Mouse (Mus musculus) forebrain, embryonic 13.5 days (tissue): ENCODE data around the gene Slc25a47. TPM values are rescaled to one million over a fixed set of nuclear protein-coding genes. Genes with fewer than 3 reads are reported as not detected.

Source experiments
- ATAC-seq: fragments of 200-750 bp; cut with Nextera tagmentation; 2 replicates; pipeline ENCODE4 v1.8.0; 2017
- H3K27ac ChIP-seq: fragments of 300-500 bp; sonication (generic); 2 replicates; pipeline ENCODE4 v1.5.1; 2015; ENCODE audit warnings: inconsistent platforms, mild to moderate bottlenecking, moderate library complexity
- H3K27me3 ChIP-seq: fragments of 300-500 bp; sonication (generic); 2 replicates; pipeline ENCODE4 v1.6.1; 2015; ENCODE audit warnings: mild to moderate bottlenecking, inconsistent platforms
- H3K36me3 ChIP-seq: fragments of 300-500 bp; sonication (generic); 2 replicates; pipeline ENCODE4 v1.6.1; 2015; ENCODE audit warnings: mild to moderate bottlenecking, inconsistent platforms; ENCODE audit not compliant: poor library complexity, severe bottlenecking
- H3K4me1 ChIP-seq: fragments of 300-500 bp; sonication (generic); 2 replicates; pipeline ENCODE4 v1.6.1; 2015; ENCODE audit warnings: inconsistent platforms
- H3K4me2 ChIP-seq: fragments of 300-500 bp; sonication (generic); 2 replicates; pipeline ENCODE4 v1.6.1; 2015; ENCODE audit warnings: inconsistent platforms, mild to moderate bottlenecking, moderate library complexity
- H3K4me3 ChIP-seq: fragments of 300-500 bp; sonication (generic); 2 replicates; pipeline ENCODE4 v1.5.1; 2015; ENCODE audit warnings: mild to moderate bottlenecking, inconsistent platforms
- H3K9ac ChIP-seq: fragments of 300-500 bp; sonication (generic); 2 replicates; pipeline ENCODE4 v1.6.1; 2015; ENCODE audit warnings: mild to moderate bottlenecking, inconsistent platforms
- H3K9me3 ChIP-seq: fragments of 300-500 bp; sonication (generic); replicated peaks from 2 replicates; pipeline ENCODE4 v1.6.1; 2016; ENCODE audit warnings: inconsistent platforms
- WGBS: fragments of 180-500 bp; shearing (Covaris S2); methylation state at CpG from one replicate; pipeline ENCODE4 v1.1.7; 2015; 5-methylcytosine and 5-hydroxymethylcytosine counted together
- polyA plus RNA-seq: library from polyadenylated mRNA; unstranded; fragments of >200 nt; fragmentation: Nextera tagmentation; extraction: Ambion mirVana; gene quantifications from 2 replicates; pipeline ENCODE4 v1.2.1, GENCODE M21; 2015

The Slc25a47 gene
- polyA plus RNA-seq, 1 experiment from 2014 or later, result 15.6 TPM

DNA sequence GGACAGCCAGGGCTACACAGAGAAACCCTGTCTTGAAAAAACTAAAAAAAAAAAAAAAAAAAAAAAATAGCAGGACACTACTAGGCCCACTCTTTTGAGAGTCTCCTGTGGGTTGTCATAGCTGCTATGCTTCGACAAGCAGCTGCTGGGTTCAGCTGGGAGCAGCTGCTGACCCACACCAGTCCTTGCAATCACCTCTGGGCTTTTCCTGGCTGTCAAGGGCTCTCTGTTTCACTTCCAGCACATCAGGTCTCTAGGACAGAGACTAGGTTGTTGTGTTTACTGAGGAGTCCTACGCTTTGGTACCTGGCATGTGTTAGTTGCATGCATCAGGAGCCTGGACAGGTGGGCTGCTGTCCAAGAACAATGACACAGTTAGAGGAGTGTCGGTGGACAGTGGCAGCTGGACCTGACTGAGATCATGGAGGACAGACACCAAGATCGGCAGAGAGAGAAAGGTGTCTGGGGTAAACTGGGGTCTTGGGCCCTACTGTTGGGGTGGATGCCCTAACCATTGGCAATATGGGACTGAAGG is 13.7 kb downstream of the Slc25a47 start:
- H3K9me3 ChIP-seq, result no peaks in the 10 kb centered on the region
- no peak overlapping the region for H3K9ac ChIP-seq
- H3K36me3 ChIP-seq, result peaks cover 32% of the 10 kb centered on the region
- H3K4me1 ChIP-seq, result peaks cover 9% of the 10 kb centered on the region; the same call in 1 of the 2 replicates
- H3K4me3 ChIP-seq, result no peak overlapping the region
- no peak for ATAC-seq
- WGBS, result 90% methylated on average over 4 of the region's 4 CpGs
- H3K27me3 ChIP-seq, result no peaks in the 10 kb centered on the region
- no peak overlapping the region for H3K27ac ChIP-seq
- no peak overlapping the region for H3K4me2 ChIP-seq

DNA sequence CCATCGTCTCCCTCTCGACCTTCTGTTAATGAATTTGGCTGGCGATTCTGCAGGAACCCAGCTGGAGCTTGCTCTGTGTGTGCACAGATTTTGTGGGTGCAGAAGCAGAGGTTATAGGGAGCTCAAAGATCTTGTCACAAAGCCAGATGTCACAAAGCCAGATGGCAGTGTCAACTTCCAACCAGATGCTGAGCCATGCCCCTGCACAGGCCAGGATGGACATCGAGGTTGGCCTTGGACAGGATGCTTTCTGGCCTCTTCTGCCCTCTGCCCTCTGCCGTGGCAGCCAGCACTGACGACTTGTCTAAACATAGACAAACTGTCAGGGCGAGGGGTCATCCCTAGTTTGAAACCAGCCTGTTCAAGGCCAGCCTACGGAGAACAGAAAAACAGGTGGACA is 14.3 kb downstream of the Slc25a47 start:
- H3K27ac ChIP-seq, result no peak overlapping the region
- H3K4me1 ChIP-seq, result peaks cover 9% of the 10 kb centered on the region; the same call in 1 of the 2 replicates
- H3K9ac ChIP-seq, result no peak overlapping the region
- no peaks in the 10 kb centered on the region for H3K27me3 ChIP-seq
- H3K4me3 ChIP-seq, result no peak overlapping the region
- no peak for ATAC-seq
- no peak overlapping the region for H3K4me2 ChIP-seq
- WGBS, result 81% methylated on average over 8 of the region's 8 CpGs
- H3K36me3 ChIP-seq, result peaks cover 27% of the 10 kb centered on the region
- H3K9me3 ChIP-seq, result no peaks in the 10 kb centered on the region

DNA sequence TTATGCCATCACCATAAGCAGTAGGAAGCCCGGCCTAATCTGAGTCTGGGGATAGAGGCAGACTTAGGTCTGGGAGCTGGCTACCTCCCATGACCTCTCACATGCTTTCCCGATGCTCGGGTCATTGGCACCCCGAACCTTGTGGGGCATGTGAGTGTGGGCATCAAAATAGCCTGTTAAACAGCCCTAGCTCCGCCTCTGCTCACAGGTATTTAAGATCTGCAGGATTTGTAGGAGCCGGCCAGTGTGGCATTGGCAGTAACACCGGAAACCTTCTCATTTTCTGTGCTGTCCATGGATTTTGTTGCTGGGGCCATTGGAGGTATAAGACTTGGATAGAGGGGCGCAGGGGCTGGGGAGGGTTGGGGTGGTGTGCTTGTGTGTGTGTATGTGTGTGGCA is 15.0 kb downstream of the Slc25a47 start:
- Histone ChIP-seq H3K27me3 (no peaks in the 10 kb centered on the region), H3K4me2 (no peak overlapping the region), H3K9ac (no peak overlapping the region), H3K4me3 (no peak overlapping the region), H3K9me3 (no peaks in the 10 kb centered on the region), H3K36me3 (peaks cover 27% of the 10 kb centered on the region), H3K4me1 (peaks cover 9% of the 10 kb centered on the region; the same call in 1 of the 2 replicates), H3K27ac (no peak overlapping the region)
- WGBS, result 91% methylated on average over 8 of the region's 8 CpGs
- ATAC-seq, result no peak

DNA sequence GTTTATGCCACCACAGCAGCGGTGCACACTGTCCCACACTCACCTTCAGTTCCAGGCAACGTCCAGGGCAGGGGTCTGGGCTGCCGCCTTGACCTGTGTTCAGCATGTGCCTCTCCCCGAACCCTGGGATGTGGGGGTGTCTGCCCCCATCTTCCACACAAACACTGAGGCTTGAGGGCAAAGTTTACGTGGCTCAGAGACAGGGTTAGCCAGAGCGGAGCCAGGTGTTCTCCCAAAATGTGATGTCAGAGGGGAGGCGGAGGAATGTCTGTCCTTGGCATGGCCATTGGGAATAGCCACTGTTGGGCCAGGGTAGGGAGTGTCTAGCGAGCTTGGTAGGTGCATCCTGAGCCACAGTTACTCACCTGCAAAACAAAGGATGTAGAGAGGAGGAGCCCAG is 17.0 kb downstream of the Slc25a47 start:
- no peaks in the 10 kb centered on the region for H3K27me3 ChIP-seq
- no peak overlapping the region for H3K27ac ChIP-seq
- no peak for ATAC-seq
- H3K9me3 ChIP-seq, result no peaks in the 10 kb centered on the region
- no peak overlapping the region for H3K4me2 ChIP-seq
- WGBS, result 88% methylated on average over 8 of the region's 8 CpGs
- no peak overlapping the region for H3K9ac ChIP-seq
- H3K36me3 ChIP-seq, result peaks cover 21% of the 10 kb centered on the region
- H3K4me1 ChIP-seq, result peaks cover 9% of the 10 kb centered on the region; the same call in 1 of the 2 replicates
- H3K4me3 ChIP-seq, result no peak overlapping the region

DNA sequence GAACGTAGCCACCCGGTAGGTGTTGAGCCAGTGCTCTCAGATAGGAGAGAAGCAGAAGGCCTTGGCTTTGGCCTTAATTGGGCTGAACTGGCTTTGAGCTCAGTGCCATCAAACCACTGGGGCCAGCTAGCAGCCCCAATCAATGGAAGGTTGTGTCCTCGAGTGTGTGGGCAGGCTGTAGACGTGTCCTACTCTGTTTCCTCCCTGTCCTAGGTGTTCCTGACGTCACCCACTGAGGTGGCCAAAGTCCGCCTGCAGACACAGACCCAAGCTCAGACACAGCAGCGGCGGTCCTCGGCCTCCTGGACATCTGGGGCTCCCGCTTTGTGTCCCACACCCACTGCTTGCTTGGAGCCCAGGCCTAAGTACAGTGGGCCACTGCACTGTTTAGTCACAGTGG is 19.2 kb downstream of the Slc25a47 start:
- no peak overlapping the region for H3K4me2 ChIP-seq
- no peaks in the 10 kb centered on the region for H3K9me3 ChIP-seq
- H3K27ac ChIP-seq, result no peak overlapping the region
- H3K27me3 ChIP-seq, result no peaks in the 10 kb centered on the region
- no peak overlapping the region for H3K4me3 ChIP-seq
- peaks cover 9% of the 10 kb centered on the region; the same call in 1 of the 2 replicates for H3K4me1 ChIP-seq
- no peak for ATAC-seq
- H3K9ac ChIP-seq, result no peak overlapping the region
- 90% methylated on average over 10 of the region's 10 CpGs for WGBS
- H3K36me3 ChIP-seq, result peaks cover 22% of the 10 kb centered on the region

DNA sequence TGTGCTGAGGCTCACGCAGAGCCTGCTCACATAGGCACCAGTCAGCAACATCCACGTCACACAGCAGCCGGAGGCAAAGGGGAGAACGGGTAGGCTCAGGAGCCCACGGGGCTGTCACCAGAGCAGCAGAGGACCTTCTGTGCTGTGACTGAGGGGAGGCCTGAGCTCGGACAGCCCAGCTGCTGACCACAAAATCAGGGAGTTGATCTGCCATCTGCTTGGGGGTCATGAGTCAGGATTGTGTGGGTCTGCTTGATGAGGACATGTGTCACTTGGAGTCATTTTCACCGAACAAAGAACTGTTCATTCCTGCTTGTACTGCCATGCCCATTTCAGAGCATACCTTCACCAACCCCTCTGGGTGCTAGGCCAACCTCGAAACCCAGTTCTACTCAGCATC is 20.3 kb downstream of the Slc25a47 start:
- no peaks in the 10 kb centered on the region for H3K9me3 ChIP-seq
- no peak for ATAC-seq
- no peaks in the 10 kb centered on the region for H3K27me3 ChIP-seq
- H3K4me2 ChIP-seq, result no peak overlapping the region
- 94% methylated on average over 8 of the region's 8 CpGs for WGBS
- no peak overlapping the region; the same call in 1 of the 2 replicates for H3K27ac ChIP-seq
- no peak overlapping the region for H3K4me3 ChIP-seq
- no peaks in the 10 kb centered on the region for H3K4me1 ChIP-seq
- H3K36me3 ChIP-seq, result peaks cover 33% of the 10 kb centered on the region
- no peak overlapping the region for H3K9ac ChIP-seq

DNA sequence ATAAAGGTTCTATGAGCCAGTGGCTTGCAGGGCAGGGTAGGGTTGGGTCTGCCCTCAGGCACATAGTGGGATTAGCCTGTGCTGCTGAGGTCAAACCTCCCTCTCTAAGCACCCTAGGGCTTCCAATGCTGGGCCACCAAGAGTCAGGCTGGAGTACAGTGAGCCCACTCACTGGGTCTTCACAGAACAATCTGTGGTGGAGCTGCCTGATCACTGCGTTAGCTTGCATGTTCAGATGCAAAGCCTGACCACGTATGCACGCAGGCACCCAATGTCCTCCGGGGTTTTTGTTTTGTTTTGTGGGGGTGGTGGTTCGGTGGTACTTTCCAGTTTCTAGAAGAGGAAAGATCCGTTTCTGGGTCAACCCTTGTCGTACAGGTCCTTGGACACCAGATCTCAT is 21.3 kb downstream of the Slc25a47 start:
- 93% methylated on average over 7 of the region's 7 CpGs for WGBS

DNA sequence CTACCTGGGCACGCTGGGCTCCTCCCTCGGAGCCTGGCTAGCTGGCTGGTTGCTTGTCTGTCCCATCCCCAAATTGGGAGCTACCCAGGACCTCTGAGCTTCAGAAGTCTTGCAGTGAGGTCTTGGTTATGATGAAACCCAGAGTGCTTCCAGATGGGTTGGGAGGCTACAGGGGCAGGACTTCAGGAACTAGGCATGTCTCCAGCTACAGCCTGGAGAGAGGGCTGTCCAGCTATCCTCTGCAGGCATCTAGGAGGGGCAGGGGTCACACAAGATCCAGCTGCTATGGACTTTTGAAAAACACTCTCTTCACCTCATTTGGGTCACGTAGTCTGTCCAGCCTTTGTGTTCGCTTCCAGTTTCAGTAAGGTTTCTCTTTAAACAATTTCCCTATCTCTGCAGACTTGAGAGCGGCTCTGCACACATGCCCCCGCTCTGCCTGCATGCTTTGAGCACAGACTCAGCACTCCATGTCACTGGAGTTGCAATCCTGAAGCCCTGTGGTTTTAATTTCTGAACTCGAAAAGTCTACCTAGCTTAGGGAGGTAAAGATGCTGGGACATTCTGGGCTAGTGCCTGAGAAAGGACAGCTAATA is 21.8 kb downstream of the Slc25a47 start:
- no peak overlapping the region for H3K27ac ChIP-seq
- WGBS, result 93% methylated on average over 7 of the region's 7 CpGs

More for the DNA sequence above, 21.3 kb downstream of the Slc25a47 start:
- Histone ChIP-seq H3K27ac (no peak overlapping the region), H3K9ac (no peak overlapping the region), H3K4me3 (no peak overlapping the region), H3K36me3 (peaks cover 42% of the 10 kb centered on the region), H3K4me1 (no peaks in the 10 kb centered on the region), H3K27me3 (no peaks in the 10 kb centered on the region), H3K4me2 (no peak overlapping the region), H3K9me3 (no peaks in the 10 kb centered on the region)
- no peak for ATAC-seq

DNA sequence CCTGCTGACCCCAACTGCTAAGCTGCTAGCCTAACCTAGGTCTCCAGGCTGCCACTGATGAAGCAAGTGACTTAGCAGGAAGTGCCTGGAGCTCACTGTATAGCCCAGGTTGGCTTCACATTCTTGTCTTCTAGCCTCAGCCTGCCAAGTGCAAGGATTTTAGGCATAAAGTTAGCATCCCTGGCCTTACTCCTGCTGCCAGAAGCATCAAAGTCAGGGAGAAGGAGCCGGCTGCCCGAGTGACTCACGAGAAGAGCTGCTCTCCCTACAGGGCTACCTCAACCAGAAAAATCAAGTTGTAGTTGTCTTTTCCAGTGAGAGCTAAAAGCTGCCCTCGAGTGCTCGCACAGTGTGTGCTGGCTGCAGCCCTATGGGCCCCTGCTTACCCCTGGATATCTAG is 22.6 kb downstream of the Slc25a47 start:
- Histone ChIP-seq H3K4me3 (no peak overlapping the region), H3K36me3 (peaks cover 56% of the 10 kb centered on the region), H3K4me1 (no peaks in the 10 kb centered on the region), H3K27me3 (no peaks in the 10 kb centered on the region), H3K9ac (no peak overlapping the region), H3K4me2 (no peak overlapping the region), H3K27ac (no peak overlapping the region), H3K9me3 (no peaks in the 10 kb centered on the region)
- WGBS, result 88% methylated on average over 5 of the region's 5 CpGs
- ATAC-seq, result no peak

More for the DNA sequence above, 21.8 kb downstream of the Slc25a47 start:
- Histone ChIP-seq H3K36me3 (peaks cover 48% of the 10 kb centered on the region), H3K4me2 (no peak overlapping the region), H3K27me3 (no peaks in the 10 kb centered on the region), H3K9ac (no peak overlapping the region), H3K4me1 (no peaks in the 10 kb centered on the region), H3K4me3 (no peak overlapping the region), H3K9me3 (no peaks in the 10 kb centered on the region)
- ATAC-seq, result no peak

DNA sequence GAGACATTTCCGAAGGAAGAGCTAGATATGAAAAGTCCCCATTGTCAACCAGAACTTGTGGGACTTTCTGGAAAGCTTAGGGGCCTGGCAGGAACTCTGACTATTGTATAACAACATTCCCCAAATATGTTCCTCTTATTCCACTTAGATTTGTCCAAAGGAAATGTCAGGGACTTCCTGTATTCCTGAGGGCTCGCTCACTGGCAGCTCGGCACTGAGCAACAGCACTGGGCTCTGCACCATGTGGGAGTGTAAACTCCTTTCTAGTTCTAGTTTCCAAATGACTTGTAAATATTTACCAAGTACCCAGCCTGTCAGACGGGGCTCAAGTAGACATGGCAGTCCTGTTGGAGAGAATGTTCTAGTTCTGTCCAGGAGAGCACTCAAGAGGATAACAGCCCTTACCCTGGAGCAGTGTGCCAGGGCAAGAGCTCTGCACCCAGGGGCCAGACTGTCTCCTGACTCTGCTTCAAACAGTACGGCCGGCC is 29.2 kb downstream of the Slc25a47 start:
- Histone ChIP-seq H3K27ac (no peak overlapping the region), H3K36me3 (peaks cover 100% of the 10 kb centered on the region), H3K9ac (no peak overlapping the region), H3K4me1 (no peaks in the 10 kb centered on the region), H3K4me3 (no peak overlapping the region), H3K4me2 (no peak overlapping the region), H3K27me3 (no peaks in the 10 kb centered on the region), H3K9me3 (no peaks in the 10 kb centered on the region)
- ATAC-seq, result no peak
- WGBS, result 93% methylated on average over 6 of the region's 6 CpGs

DNA sequence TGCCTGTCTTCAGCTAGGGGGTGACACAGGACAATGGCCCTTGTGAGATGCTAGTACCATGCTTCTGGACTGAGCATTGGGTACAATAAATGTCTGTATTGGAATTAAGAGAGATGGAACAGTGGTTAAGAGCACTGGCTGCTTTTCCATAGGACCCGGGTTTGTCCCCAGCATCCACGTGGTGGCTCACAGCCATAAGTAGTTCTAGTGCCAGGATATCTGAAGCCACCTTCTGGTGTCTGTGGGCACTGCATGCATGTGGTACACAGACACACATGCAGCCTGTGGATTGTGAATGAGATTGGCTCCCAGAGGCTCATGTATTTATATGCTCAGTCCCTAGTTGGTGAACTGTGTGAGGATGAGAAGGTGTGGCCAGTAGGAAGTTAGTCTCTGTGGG is 33.7 kb downstream of the Slc25a47 start:
- ATAC-seq, result no peak
- WGBS, result 79% methylated on average over 2 of the region's 2 CpGs

DNA sequence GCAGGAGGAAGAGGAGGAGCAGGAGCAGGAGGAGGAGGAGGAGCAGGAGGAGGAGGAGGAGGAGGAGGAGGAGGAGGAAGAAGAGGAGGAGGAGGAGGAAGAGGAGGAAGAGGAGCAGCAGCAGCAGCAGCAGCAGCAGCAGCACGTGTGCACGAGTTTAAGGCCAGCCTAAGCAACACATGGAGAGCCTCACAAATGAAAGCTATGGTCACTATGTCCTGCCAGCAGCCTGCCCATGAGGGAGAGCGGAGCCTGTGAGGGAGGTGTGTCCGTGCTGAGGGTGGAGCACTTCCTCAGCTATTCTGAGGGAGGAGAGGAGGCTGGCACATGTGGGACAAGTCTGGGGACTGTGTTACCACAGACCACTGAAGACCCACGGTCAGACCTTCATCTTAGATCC is 37.3 kb downstream of the Slc25a47 start:
- ATAC-seq, result no peak
- Histone ChIP-seq H3K9me3 (no peaks in the 10 kb centered on the region), H3K27me3 (no peaks in the 10 kb centered on the region), H3K9ac (no peak overlapping the region), H3K27ac (no peak overlapping the region), H3K4me1 (no peaks in the 10 kb centered on the region), H3K36me3 (peaks cover 92% of the 10 kb centered on the region), H3K4me3 (no peak overlapping the region), H3K4me2 (no peak overlapping the region)
- WGBS, result 86% methylated on average over 5 of the region's 5 CpGs

More for the DNA sequence above, 33.7 kb downstream of the Slc25a47 start:
- Histone ChIP-seq H3K4me3 (no peak overlapping the region), H3K4me2 (no peak overlapping the region), H3K27ac (no peak overlapping the region), H3K36me3 (peaks cover 96% of the 10 kb centered on the region), H3K9me3 (no peaks in the 10 kb centered on the region), H3K4me1 (no peaks in the 10 kb centered on the region), H3K27me3 (no peaks in the 10 kb centered on the region), H3K9ac (no peak overlapping the region)

DNA sequence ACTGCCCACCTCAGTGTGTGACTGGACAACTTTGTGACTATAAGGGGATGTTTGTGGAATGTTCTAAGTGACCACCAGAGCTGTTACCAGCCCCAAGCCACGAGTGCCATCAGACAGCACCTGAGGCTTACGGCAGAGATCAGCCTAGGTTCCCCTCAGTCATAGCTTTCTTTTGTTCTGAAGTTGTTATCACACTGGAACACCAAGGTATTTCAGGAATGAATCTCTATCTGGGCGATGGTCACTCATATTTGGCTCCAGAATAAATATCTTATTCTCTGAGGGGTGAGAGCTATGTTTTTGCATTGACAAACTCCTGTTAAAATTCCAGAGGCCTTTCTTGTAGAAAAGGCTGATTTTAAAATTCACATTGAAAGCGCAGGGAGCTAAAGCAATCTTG is 43.3 kb downstream of the Slc25a47 start:
- no peak overlapping the region for H3K4me3 ChIP-seq
- H3K27me3 ChIP-seq, result no peaks in the 10 kb centered on the region
- H3K27ac ChIP-seq, result no peak overlapping the region
- WGBS, result 89% methylated on average over 4 of the region's 4 CpGs
- no peaks in the 10 kb centered on the region for H3K9me3 ChIP-seq
- no peaks in the 10 kb centered on the region for H3K4me1 ChIP-seq
- H3K4me2 ChIP-seq, result no peak overlapping the region
- H3K9ac ChIP-seq, result no peak overlapping the region
- H3K36me3 ChIP-seq, result peaks cover 93% of the 10 kb centered on the region
- no peak for ATAC-seq
